Mouse (Mus musculus) colon, adult 2 months (tissue): ENCODE measurements around the gene Prodh2. TPM values are rescaled to one million over a fixed set of nuclear protein-coding genes. Genes with fewer than 3 reads are reported as not detected.

Experiments
- polyA plus RNA-seq: library from polyadenylated mRNA; depleted of rRNA; stranded (reverse); fragments of >200 nt; gene quantifications from 2 replicates; pipeline ENCODE4 v1.2.3, GENCODE M21; 2012; rRNA removed

The Prodh2 gene
- not detected in 2 replicates for polyA plus RNA-seq

GRCm38 (mm10) chr7:30493401-30493931, at the start of gene Prodh2:
Gene Prodh2, plus strand, starts transcription at chr7:30493622.

DNA sequence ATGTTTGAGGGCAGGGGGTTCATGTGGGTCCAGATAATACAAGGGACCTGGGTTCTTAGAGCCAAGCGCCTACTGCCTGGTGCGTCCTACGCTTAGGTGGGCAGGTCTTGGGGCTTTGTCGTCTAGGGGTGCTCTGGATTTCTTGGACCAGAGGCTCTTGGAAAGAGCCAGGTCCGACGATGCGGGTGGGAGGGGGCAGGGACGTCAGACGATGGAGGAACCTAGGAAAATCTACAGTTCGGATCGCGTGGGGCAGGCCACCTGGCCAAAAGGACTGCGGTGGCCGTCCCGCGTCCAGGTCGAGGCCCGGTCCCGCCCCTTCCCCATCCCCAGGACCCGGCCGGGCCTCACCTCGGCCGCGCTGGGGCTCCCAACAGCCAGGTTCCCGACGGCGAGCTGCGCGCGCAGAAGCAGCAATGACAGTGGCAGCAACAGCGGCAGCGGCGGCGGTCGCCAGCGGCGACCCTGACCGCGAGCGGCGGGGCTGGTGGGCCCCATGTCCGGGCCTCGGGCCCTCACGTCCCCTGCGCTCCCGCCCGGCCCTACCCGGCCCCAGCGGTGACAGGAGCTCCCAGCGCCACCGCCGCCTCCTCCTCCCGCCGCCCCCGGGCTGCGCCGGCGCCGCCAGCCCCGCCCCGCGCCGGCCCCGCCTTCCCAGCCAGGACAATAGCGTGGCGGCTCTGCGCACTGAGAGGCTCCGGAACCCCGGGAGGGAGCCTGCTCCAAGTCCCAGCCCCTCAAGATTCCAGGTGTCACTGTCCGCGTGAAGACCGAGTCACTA, 48.3 kb upstream of the Prodh2 start, which contains the start of gene Aplp1:
TSS of gene Aplp1 (minus strand) at position 565 of the 781 bp plus-strand sequence.

GRCm38 (mm10) chr7:30457629-30458330, 35.6 kb upstream of the Prodh2 start, which contains the start of the genes Kirrel2 and Nphs1:
Gene Kirrel2, minus strand, starts transcription at chr7:30457690.
Gene Nphs1, plus strand, starts transcription at chr7:30458315.

DNA sequence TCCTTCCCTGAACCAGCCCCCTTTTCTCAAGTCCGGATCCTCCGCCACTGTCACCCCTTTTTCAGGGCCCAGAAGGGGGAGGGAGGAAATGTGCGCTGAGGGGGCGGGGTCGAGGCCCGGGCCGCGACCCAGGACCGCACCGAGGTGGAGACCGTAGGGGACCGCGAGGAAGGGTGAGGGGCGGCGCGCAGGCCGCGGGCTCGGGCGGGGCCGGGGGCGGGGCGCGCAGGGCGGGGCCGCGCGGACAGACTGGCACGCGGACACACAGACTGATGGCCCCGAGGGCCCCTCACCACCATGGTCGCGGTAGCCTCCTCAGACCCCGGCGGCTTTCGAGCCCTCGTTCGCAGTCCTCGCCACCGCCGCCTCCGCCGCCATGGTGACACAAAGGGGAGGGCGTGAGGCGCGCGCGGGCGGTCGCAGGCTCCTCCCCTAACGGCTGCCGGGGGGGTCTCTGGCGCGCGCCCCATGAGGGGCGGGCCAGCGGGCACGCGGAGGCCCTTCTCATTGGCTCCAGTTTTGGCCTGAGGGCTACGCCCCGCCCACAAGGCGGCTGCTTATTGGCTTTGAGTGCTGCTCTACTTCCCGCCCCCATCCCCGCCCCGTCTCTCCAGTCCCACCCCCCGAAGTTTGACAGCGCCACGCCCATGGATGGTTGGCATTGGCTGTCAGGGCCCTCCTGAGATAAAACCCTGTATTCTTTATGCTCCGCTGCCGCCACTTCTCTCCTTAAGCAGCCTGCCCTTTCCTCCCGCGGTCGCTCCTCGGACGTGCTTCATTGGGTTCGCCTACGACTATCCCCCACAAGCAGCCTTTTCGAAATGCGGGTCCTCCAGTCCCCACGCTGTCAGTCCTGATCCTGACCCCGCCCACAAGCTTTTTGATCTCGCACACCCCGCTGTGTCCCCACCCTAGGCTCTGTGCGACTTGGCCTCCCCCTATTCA, 41.5 kb downstream of the Prodh2 start, which contains the start of gene Arhgap33:
TSS of gene Arhgap33 (minus strand) at position 428 of the 945 bp plus-strand sequence.

GRCm38 (mm10) chr7:30552102-30553020, 58.9 kb downstream of the Prodh2 start, which contains the start of the genes Hspb6 and Proser3:
Gene Hspb6, plus strand, starts transcription at chr7:30552178.
Gene Proser3, minus strand, starts transcription at chr7:30552299.

DNA sequence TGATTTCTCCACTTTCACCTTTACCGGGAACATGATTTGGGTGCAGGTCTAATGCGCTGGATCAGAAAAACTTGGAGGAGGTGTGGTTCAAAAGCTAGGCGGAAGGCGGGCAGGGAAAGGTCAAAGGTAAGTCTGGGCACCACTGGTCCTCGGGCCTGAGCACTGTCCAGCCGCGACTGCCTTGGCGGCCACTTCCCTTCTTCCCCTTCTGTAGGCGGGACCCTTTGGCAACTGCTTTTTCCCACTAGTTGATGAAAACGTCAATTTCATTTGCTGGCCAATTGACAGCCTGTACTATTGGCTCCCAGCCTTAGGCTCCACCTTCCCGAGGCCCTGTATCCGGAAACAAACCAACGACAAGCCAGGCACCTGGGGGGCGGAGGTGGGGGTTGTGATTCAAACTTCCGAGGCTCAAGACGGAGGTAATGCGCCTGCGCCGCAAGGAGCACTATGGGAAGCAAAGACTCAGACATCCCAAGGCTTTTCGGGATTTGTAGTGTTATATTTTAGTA, 66.1 kb downstream of the Prodh2 start, which contains the start of gene Lin37:
TSS of gene Lin37 (minus strand) at position 396 of the 512 bp plus-strand sequence.

Other genes starting within 250 kb of the Prodh2 start
- gene Thap8, start 213.5 kb upstream of the Prodh2 start, polyA plus RNA-seq = 0.12 and 0.19 TPM in 2 replicates
- gene Wdr62, start 213.2 kb upstream of the Prodh2 start, polyA plus RNA-seq = 20.8 and 23.2 TPM in 2 replicates
- 11.3 and 14.7 TPM in 2 replicates for gene Clip3, start 201.9 kb upstream of the Prodh2 start, polyA plus RNA-seq
- gene Alkbh6, start 184.9 kb upstream of the Prodh2 start, polyA plus RNA-seq = 165 and 192 TPM in 2 replicates
- 11.0 and 13.9 TPM in 2 replicates for gene Syne4, start 178.8 kb upstream of the Prodh2 start, polyA plus RNA-seq
- 1.2 and 1.4 TPM in 2 replicates for gene E130208F15Rik, start 171.9 kb upstream of the Prodh2 start, polyA plus RNA-seq
- 26.8 and 37.9 TPM in 2 replicates for gene Sdhaf1, start 169.7 kb upstream of the Prodh2 start, polyA plus RNA-seq
- 25.6 and 26.3 TPM in 2 replicates for gene Lrfn3, start 130.8 kb upstream of the Prodh2 start, polyA plus RNA-seq
- 54.3 and 84.5 TPM in 2 replicates for gene Tyrobp, start 79.9 kb upstream of the Prodh2 start, polyA plus RNA-seq
- gene Hcst, start 73.8 kb upstream of the Prodh2 start, polyA plus RNA-seq = 12.2 and 17.0 TPM in 2 replicates
- gene Nfkbid, start 71.9 kb upstream of the Prodh2 start, polyA plus RNA-seq = 7.8 and 8.1 TPM in 2 replicates
- 49.6 and 52.2 TPM in 2 replicates for gene Aplp1, start 48.1 kb upstream of the Prodh2 start, polyA plus RNA-seq
- gene Kirrel2, start 35.9 kb upstream of the Prodh2 start, polyA plus RNA-seq = 0.35 and 0.52 TPM in 2 replicates
- 0.03 and 0.80 TPM in 2 replicates for gene Nphs1, start 35.3 kb upstream of the Prodh2 start, polyA plus RNA-seq
- gene Arhgap33, start 41.4 kb downstream of the Prodh2 start, polyA plus RNA-seq = 17.3 and 18.3 TPM in 2 replicates
- gene Hspb6, start 58.6 kb downstream of the Prodh2 start, polyA plus RNA-seq = 80.2 and 99.4 TPM in 2 replicates
- gene Proser3, start 58.7 kb downstream of the Prodh2 start, polyA plus RNA-seq = 8.5 TPM in 2 replicates
- gene Lin37, start 66.2 kb downstream of the Prodh2 start, polyA plus RNA-seq = 32.0 and 32.4 TPM in 2 replicates
- gene U2af1l4, start 69.7 kb downstream of the Prodh2 start, polyA plus RNA-seq = 40.8 and 56.2 TPM in 2 replicates
- gene Gm49396, start 69.7 kb downstream of the Prodh2 start, polyA plus RNA-seq = 1.2 and 1.4 TPM in 2 replicates
- gene Psenen, start 70.0 kb downstream of the Prodh2 start, polyA plus RNA-seq = 109 and 156 TPM in 2 replicates
- gene Igflr1, start 71.8 kb downstream of the Prodh2 start, polyA plus RNA-seq = 7.7 and 8.8 TPM in 2 replicates
- gene Kmt2b, start 95.1 kb downstream of the Prodh2 start, polyA plus RNA-seq = 46.0 and 47.1 TPM in 2 replicates
- 5.3 and 6.6 TPM in 2 replicates for gene Zbtb32, start 105.3 kb downstream of the Prodh2 start, polyA plus RNA-seq
- gene Upk1a, start 119.2 kb downstream of the Prodh2 start, polyA plus RNA-seq = 24.9 and 37.7 TPM in 2 replicates
- gene Cox6b1, start 132.5 kb downstream of the Prodh2 start, polyA plus RNA-seq = 423 and 473 TPM in 2 replicates
- not detected in 2 replicates for gene Etv2, start 142.2 kb downstream of the Prodh2 start, polyA plus RNA-seq
- 82.7 and 93.1 TPM in 2 replicates for gene Rbm42, start 156.7 kb downstream of the Prodh2 start, polyA plus RNA-seq
- gene Haus5, start 171.4 kb downstream of the Prodh2 start, polyA plus RNA-seq = 7.2 and 8.7 TPM in 2 replicates
- not detected in 2 replicates for gene Pmis2, start 178.0 kb downstream of the Prodh2 start, polyA plus RNA-seq
- gene 2200002J24Rik, start 205.3 kb downstream of the Prodh2 start, polyA plus RNA-seq = 0.91 and 1.2 TPM in 2 replicates
- gene Atp4a, start 218.6 kb downstream of the Prodh2 start, polyA plus RNA-seq = 0.51 and 0.90 TPM in 2 replicates
- gene Tmem147, start 235.9 kb downstream of the Prodh2 start, polyA plus RNA-seq = 158 and 172 TPM in 2 replicates